Comparison of ENCODE assay signal across 10 mouse cellular contexts in the genomic region with DNA sequence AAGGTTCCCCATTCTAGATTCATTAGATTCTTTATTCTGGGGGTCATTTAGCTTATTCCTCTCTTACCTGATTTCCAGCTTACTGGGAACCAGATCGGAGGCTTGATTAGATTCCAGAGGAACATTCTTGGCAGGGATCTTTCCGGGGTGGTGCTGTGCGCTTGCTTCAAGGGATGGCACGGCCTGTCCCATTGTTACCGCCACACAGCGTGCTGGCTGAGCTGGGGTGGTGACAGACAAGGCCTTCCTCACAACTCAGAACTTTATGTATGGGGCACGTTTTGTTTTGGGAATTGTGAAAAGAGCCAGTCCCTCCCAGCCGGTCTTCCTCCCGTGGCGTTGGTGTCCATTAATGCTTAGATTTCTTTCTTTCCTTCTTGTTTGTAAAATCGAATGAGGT. TPM values are rescaled to one million over a fixed set of nuclear protein-coding genes. Genes with fewer than 3 reads are reported as not detected.
DNase-seq lines count a peak whose midpoint lies in the region; ATAC-seq lines count a peak whose summit lies in the region.
"Had no signal": no experiment of that assay in that cellular context is flagged by ENCODE, and none has a peak within 500 bp of the region (broad histone marks: within the 10 kb centered on the region; RNA-seq: fewer than 3 reads in every experiment).

No protein-coding gene starts in this region.

- peaks cover 15% of the 10 kb centered on the region for H3K4me1 ChIP-seq in hindbrain, embryonic 15.5 days (replicated peaks)
- peaks cover 17% of the 10 kb centered on the region for H3K4me1 ChIP-seq in midbrain, embryonic 15.5 days

- no peaks in the 10 kb centered on the region for H3K27me3 ChIP-seq in hindbrain, embryonic 15.5 days
- H3K27me3 ChIP-seq in midbrain, embryonic 15.5 days (replicated peaks) = no peaks in the 10 kb centered on the region

- intact Hi-C loops in left cerebral cortex, postnatal 4 days (cut with DNase I) = no loop called here

- H3K4me3 ChIP-seq in hindbrain, embryonic 15.5 days = no peak overlapping the region
- H3K4me3 ChIP-seq in midbrain, embryonic 15.5 days = no peak overlapping the region

- DNase-seq in cerebellum, postnatal 10 days = peak; percentile 40 to 52
- no peak for DNase-seq in cerebellum, postnatal 36 days
- peak; percentile 57 for DNase-seq in layer of hippocampus, adult 11-12 months (ENCODE audit: low spot score)
- DNase-seq in layer of hippocampus, postnatal 25 days (ENCODE audit: extremely low spot score in 1 of 2, low spot score in 1 of 2) = no peak
- DNase-seq in adrenal gland, adult 18-20 months (ENCODE audit: low spot score in 2 of 2) = no peak
- no peak for DNase-seq in left cerebral cortex, postnatal 4 days
- DNase-seq: liver, postnatal 0 days; right cerebral cortex, postnatal 14 days had no signal

- ATAC-seq in hindbrain, embryonic 15.5 days (ENCODE audit: low FRiP score, low read depth) = no peak
- no peak for ATAC-seq in midbrain, embryonic 15.5 days (replicated peaks)
- ATAC-seq: liver, postnatal 0 days had no signal

- no peak overlapping the region for H3K4me2 ChIP-seq in hindbrain, embryonic 15.5 days
- no peak overlapping the region for H3K4me2 ChIP-seq in midbrain, embryonic 15.5 days

- 23% methylated on average over 11 of the region's 11 CpGs for WGBS in hindbrain, embryonic 15.5 days
- 21% methylated on average over 11 of the region's 11 CpGs for WGBS in midbrain, embryonic 15.5 days

- no peak overlapping the region for H3K9ac ChIP-seq in hindbrain, embryonic 15.5 days
- H3K9ac ChIP-seq in midbrain, embryonic 15.5 days = no peak overlapping the region
- H3K9ac ChIP-seq: liver, postnatal 0 days had no signal

- peak overlapping the region; percentile 44; the same call in 1 of the 2 replicates for H3K27ac ChIP-seq in hindbrain, embryonic 15.5 days (replicated peaks)
- 0 out of 2 replicates have a peak overlapping the region, but pooled peaks have one; percentile 26 for H3K27ac ChIP-seq in midbrain, embryonic 15.5 days

- H3K36me3 ChIP-seq in hindbrain, embryonic 15.5 days = no peaks in the 10 kb centered on the region
- no peaks in the 10 kb centered on the region for H3K36me3 ChIP-seq in midbrain, embryonic 15.5 days (replicated peaks)

- H3K9me3 ChIP-seq in hindbrain, embryonic 15.5 days = no peaks in the 10 kb centered on the region
- H3K9me3 ChIP-seq in midbrain, embryonic 15.5 days = no peaks in the 10 kb centered on the region

RNA-seq across cellular contexts. Expression of gene Ift43, which starts 21.1 kb away (rescaled TPM):
- total RNA-seq in layer of hippocampus, postnatal 25 days (2021) = 10 to 100 TPM; 12.5 to 14.4 TPM
- 42.7 and 45.8 TPM in 2 replicates for polyA plus RNA-seq in hindbrain, embryonic 15.5 days (2015; fragmentation: Nextera tagmentation; extraction: Ambion mirVana)
- polyA plus RNA-seq in midbrain, embryonic 15.5 days (2015; fragmentation: Nextera tagmentation; extraction: Ambion mirVana) = 47.3 and 47.9 TPM in 2 replicates
- 10 to 100 TPM; 22.6 to 26.2 TPM for total RNA-seq in adrenal gland, adult 18-20 months (2021)
- total RNA-seq in left cerebral cortex, postnatal 4 days (2021) = 10 to 100 TPM; 14.9 to 17.4 TPM

RNA-seq across cellular contexts. Expression of gene Tgfb3, which starts 24.6 kb away (rescaled TPM):
- 10 to 100 TPM; 13.5 to 14.8 TPM for total RNA-seq in layer of hippocampus, postnatal 25 days (2021)
- 5.1 and 5.4 TPM in 2 replicates for polyA plus RNA-seq in hindbrain, embryonic 15.5 days (2015; fragmentation: Nextera tagmentation; extraction: Ambion mirVana)
- 3.5 and 4.7 TPM in 2 replicates for polyA plus RNA-seq in midbrain, embryonic 15.5 days (2015; fragmentation: Nextera tagmentation; extraction: Ambion mirVana)
- total RNA-seq in adrenal gland, adult 18-20 months (2021) = 10 to 100 TPM in 1 of 2 experiments, 1 to 10 TPM in 1; 8.7 to 13.7 TPM
- total RNA-seq in left cerebral cortex, postnatal 4 days (2021) = 1 to 10 TPM; 6.5 to 7.0 TPM

Comparison
In these comparisons a context has a peak if more than half of its experiments do, and no peak if none do; other contexts are left out.
1. DNase-seq: peak in cerebellum, postnatal 10 days (2 of 2) and layer of hippocampus, adult 11-12 months (single experiment); none in cerebellum, postnatal 36 days (0 of 2), layer of hippocampus, postnatal 25 days (0 of 2), adrenal gland, adult 18-20 months (0 of 2) and left cerebral cortex, postnatal 4 days (single experiment).